Mouse (Mus musculus) heart, adult 9 months (tissue): ENCODE data around the gene Klf3.
A peak's percentile ranks its signal among the peaks of the same experiment; 100 is the strongest.

Source experiments
- DNase-seq, 2 experiments: peaks; one replicate each; pipeline ENCODE4 v3.0.0; 2022; ENCODE audit warnings: low spot score in 2 of 2

The Klf3 gene

DNA sequence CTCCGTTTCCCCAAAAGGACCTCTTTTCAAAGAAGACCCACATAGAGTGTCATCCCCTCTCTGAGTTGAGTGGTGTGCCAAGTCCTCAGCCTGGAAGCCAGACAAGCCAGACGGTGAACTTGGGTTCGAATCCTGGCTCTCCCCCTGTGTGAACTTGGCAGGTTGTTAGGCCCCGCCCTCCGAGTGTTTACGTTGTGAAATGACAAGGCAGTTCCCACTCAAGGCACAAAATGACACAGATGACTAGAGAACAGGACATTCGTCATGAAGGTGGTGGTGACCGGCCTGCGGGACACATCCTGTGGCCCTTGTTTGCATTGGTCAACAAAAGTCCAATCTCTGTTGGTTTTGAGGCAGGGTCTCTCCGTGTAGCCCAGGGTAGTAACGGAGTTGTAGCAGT, 6.7 kb downstream of the Klf3 start:
- peak in 1 of 2 experiments; percentile 39 for DNase-seq

- DNase-seq, result peak in 1 of 2 experiments; percentile 65
Observed at GRCm38 (mm10) chr5:64810860-64811499, 7.8 kb downstream of the Klf3 start.

GRCm38 (mm10) chr5:64811500-64812123, 8.4 kb downstream of the Klf3 start:
- peak; percentile 84 to 87 for DNase-seq

DNA sequence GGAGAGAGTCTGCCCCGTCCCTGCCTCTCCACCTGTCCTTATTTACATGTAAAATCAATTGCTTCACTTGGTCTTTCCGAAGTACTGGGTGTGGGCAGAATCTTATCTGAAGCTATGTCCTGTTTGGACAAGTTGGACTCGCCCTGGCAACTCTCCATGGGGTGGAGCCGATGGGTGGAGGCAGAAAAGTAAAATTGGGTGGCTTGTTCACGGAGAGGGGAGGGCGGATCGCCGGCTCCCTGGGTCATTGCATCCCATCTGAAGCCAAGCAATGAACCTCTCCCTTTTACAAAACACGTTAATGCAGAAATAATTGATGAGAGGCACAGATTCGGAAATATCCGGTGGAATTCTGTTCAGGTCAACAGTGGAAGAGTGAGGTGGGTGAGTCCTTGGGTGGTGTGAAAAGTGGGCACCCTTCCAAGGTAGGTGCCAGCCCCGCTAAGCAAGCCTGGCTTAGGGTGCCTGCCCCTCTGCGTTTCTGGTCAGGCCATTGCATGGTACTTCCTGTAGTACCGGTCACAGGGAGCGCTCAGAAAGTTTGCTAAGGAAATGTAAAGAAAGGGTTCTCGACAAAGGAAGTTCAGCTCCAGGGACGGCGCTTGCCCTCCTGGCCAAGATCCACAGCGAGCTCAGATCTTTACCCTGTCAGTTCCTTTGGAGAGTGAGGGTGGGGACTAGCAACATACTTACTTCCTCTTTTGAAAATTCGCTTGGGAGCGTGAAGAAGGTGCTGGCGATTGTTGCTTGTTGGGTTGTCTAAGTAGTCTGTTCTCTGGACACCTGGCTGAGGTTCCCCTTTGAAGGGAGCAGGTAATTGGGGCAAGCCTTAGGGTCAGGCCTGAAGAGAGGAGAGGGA, 9.2 kb downstream of the Klf3 start:
- peak; percentile 94 for DNase-seq

- DNase-seq, result no peak
Observed at GRCm38 (mm10) chr5:64812983-64813304, 9.8 kb downstream of the Klf3 start.

- peak; percentile 71 to 86 for DNase-seq
Observed at GRCm38 (mm10) chr5:64813361-64813760, 10.2 kb downstream of the Klf3 start.

DNA sequence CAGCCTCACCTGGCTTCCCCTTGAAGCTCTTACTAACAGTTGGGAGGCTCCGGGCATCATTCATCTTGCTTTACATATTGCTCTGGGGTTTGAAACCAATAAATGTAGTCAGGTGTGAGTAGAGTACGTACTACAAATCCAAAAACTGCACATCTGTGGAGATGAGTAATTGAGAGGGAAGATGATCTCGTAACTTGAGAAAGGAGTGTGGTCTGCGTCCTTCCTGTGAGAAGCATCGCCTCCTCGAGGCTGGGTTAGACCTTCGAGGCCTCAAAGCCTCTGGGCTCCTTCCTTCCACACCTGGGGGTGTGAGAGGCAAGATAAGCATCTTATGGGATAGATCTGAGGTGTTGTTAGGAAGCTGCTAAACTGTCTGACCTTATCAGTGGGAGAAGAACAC, 11.2 kb downstream of the Klf3 start:
- no peak for DNase-seq

- DNase-seq, result no peak
Observed at GRCm38 (mm10) chr5:64815631-64816030, 12.4 kb downstream of the Klf3 start.

DNA sequence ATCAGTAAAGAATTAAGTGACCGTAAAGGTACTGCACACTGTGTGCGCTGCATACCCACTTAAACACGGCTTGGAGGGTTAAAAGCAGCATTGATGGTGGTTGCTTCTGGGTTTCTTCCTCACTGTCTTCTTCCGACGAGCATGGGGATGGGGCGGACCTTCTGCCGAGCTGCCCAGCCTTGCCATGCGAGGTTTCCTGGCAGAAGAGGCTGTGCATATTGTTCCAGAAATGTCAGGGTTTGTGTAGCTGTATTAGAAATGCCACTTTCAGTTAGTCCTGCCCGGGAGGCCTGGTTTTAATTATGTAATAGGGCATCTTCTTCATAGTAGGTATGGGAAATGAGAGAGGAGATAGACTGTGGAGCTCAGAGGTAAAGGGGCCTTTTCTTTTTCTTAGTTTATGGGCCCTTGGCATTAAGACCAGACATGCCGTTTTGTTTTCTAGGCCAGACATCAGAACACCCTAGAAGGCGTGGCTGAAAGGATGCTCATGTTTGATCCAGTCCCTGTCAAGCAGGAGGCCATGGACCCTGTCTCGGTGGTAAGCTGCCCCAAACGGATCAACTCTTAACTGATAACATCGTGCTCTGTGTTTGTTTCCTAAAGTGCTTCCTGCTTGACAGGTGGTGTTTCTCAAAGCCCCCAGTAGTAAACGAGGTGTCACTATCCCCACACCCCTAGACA, 13.2 kb downstream of the Klf3 start:
- DNase-seq, result no peak

DNA sequence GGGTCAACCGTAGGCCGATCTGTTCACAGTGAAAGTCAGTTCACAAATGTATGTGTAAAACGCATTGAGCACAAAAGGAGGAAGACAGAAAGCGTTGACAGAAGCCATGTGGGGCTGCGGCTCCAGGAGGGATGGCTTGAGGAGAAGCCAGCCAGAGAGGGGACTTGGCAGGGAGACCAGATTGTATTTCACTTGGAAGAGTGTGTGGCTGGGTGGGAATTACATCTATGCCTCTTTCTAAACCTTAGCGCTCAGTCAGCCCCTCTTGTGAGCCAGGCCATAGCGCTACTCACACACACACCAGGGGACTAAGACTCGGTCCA, 13.7 kb downstream of the Klf3 start:
- DNase-seq, result no peak

DNA sequence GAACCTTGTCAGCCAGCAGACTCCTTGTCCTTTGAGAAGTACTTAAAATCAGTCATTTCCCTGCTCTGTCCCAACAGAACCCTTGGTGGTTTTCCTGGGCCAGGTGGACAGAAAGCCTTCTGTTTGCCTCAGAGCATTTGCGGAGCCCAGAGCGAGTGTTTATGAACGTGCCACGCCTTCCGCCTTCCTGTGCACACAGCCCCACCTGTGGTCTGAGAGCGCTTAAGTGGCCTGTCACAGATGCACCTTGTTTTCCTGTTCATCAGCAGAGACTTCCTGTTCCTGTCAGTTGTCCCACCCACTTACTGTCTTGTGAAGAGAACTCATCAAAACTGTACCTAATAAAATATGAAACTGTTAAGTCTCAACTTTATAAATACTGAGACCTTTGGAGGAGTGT, 16.2 kb downstream of the Klf3 start:
- no peak for DNase-seq

DNA sequence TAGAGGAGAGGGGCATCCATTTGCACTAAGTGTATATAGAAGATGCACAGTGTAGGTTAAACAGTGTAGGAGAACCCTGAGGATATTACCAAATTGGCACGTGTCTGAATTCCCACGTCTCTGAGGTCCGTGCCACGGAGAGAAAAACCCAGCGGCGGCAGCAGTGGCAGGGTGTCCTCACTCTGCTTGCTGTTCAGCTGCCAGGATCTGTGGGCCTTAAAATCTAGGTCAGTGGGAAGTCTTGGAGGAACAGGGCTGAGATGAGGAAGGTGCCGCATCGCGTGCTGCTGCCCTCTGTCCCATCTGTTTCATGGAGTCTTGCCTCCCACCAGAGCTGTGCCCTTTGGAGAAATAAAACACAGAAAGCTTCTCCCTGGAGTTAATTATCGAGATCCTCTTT, 16.9 kb downstream of the Klf3 start:
- no peak for DNase-seq

DNA sequence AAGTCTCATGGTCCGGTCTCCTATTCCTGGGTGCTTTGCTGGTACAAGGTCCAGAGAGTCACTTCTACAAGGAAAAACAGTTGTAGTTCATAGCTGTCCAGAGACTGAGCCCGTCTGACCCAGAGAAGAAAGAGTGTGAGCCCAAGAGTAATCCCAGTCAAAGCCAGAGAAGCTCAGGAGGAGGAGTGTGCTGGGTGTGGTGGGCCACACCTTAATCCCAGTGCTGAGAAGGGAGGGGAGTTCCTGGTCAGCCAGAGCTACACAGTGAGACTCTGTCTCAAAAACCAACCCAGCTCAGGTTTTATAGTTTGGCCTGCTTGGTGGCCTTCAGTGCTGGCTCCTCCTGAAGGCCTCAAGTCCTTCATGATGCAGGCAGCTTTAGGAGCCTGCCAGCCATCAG, 18.1 kb downstream of the Klf3 start:
- DNase-seq, result no peak

DNA sequence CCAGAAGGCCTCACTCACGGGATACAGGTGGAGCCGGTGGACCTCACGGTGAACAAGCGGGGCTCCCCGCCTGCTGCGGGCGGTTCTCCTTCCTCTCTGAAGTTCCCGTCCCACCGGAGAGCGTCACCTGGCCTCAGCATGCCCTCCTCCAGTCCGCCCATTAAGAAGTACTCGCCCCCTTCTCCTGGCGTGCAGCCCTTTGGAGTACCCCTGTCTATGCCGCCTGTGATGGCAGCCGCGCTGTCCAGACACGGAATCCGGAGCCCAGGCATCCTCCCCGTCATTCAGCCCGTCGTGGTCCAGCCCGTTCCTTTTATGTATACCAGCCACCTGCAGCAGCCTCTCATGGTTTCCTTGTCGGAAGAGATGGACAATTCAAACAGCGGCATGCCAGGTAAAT, 18.8 kb downstream of the Klf3 start:
- DNase-seq, result no peak

- DNase-seq, result no peak
Observed at GRCm38 (mm10) chr5:64823431-64823830, 20.2 kb downstream of the Klf3 start.

DNA sequence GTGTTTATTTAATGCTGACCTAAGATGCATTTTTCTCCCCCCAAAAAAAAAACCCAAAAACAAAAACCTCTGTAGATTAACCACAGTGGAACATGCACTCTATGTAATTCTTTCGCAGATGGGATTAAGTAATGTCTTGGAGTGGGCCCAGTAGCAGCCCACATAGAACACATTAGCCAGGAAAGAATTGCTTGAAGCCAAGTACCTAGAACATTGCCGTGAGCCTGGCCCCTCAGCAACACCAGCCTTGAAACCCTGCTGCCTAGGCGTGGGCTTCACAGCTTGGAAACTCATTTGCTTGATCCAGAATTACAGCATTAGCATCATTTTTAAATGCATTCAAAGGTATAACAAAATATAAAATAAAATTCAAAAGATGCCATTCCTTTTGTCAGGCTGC, 21.6 kb downstream of the Klf3 start:
- DNase-seq, result no peak

GRCm38 (mm10) chr5:64825496-64825895, 22.3 kb downstream of the Klf3 start:
- no peak for DNase-seq

- DNase-seq, result no peak
Observed at GRCm38 (mm10) chr5:64827151-64827550, 24.0 kb downstream of the Klf3 start.

- no peak for DNase-seq
Observed at GRCm38 (mm10) chr5:64828314-64828713, 25.1 kb downstream of the Klf3 start.

DNA sequence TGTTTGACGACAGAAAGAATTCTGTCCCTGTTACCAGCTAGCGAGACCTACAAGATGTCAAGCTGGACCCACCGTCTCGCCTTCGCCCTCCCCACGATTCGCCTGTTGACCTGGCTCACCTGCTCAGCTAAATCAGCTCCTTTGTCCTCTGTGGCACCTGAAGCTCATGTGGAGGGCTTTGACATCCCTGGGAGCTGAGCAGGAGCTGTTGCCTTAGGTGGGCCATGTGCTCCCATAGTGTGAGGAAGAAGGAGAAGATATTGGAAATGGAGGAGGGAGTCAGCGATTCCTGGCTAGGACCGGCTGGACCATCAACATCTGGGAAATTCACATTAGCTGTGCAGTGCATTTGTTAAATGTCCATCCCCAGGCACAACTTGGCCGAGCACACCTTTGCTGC, 26.4 kb downstream of the Klf3 start:
- no peak for DNase-seq

- no peak for DNase-seq
Observed at GRCm38 (mm10) chr5:64830773-64831172, 27.6 kb downstream of the Klf3 start.

DNA sequence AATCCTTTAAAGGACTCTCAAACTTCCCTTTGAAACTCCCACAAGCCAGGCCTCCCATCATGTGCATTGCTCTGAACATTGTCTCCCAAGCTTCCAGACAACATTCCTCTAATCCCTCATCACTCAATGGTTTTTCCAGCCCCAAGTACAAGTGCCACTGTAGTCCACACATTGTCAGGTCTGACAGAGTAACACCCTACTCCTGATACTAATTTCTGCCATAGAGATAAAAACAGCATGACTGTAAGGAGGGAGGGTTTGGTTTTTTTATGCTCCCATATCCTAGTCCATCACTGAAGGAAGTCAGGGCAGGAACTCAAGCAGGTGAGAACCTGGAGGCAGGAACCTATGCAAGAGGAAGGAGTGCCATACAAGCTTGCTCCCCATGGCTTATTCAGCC, 30.2 kb downstream of the Klf3 start:
- DNase-seq, result no peak

DNA sequence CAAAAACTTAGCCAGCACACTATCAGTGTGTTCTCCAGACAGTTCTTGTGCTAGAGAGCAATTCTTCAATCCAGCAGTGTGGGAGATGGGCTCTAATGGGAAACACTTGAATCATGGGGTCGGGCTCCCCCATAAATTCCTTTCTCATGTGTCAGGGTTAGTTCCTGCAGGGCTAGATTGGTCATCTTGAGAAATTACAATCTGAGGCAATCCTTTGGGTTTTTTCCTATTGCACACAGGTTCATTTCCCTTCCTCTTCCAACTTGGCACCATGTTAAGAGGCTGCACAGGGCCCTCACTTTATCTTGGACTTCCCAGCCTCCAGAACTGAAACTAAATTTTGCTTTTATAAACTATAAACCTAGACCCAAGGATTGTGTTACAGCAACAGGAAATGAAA, 31.0 kb downstream of the Klf3 start:
- no peak for DNase-seq
